Mouse (Mus musculus) urinary bladder, postnatal 0 days (tissue): ENCODE data around the gene 4930523C07Rik. TPM values are rescaled to one million over a fixed set of nuclear protein-coding genes. Genes with fewer than 3 reads are reported as not detected.

Experiments used
- polyA plus RNA-seq: library from polyadenylated mRNA; unstranded; fragments of >200 nt; fragmentation: Nextera tagmentation; extraction: Ambion mirVana; gene quantifications from 2 replicates; pipeline ENCODE4 v1.2.1, GENCODE M21; 2015

The 4930523C07Rik gene
- polyA plus RNA-seq: 48.5 and 55.4 TPM in 2 replicates

GRCm38 (mm10) chr1:160044237-160045021, at the start of gene 4930523C07Rik:
Gene 4930523C07Rik (plus strand): TSS chr1:160044382.

Other genes with a start within 250 kb of the 4930523C07Rik start
- gene Tnn, start 109.2 kb downstream of the 4930523C07Rik start, polyA plus RNA-seq: 0.79 and 0.94 TPM in 2 replicates
- 237 and 271 TPM in 2 replicates for gene Mrps14, start 150.8 kb downstream of the 4930523C07Rik start, polyA plus RNA-seq
- 94.9 and 113 TPM in 2 replicates for gene Cacybp, start 168.5 kb downstream of the 4930523C07Rik start, polyA plus RNA-seq